Mouse (Mus musculus) cerebellum, adult 2 months (tissue): ENCODE results near the gene Sap18. TPM values are rescaled to one million over a fixed set of nuclear protein-coding genes. Genes with fewer than 3 reads are reported as not detected.

ENCODE experiments used
- DNase-seq, 2 experiments: peaks; one replicate each; pipeline ENCODE4 v3.0.0; 2021
- H3K27ac ChIP-seq: fragments of 200-500 bp; 2 replicates; pipeline ENCODE4 v1.5.1; 2012; ENCODE audit warnings: low read length, control low read depth, inconsistent platforms; ENCODE audit not compliant: insufficient read depth
- H3K27me3 ChIP-seq: fragments of 200-500 bp; 2 replicates; pipeline ENCODE4 v1.6.1; 2012; ENCODE audit warnings: inconsistent platforms, mild to moderate bottlenecking, low read length, moderate library complexity; ENCODE audit not compliant: control insufficient read depth, insufficient read depth
- H3K4me1 ChIP-seq: fragments of 200-500 bp; 2 replicates; pipeline ENCODE4 v1.6.1; 2011; ENCODE audit warnings: low read length; ENCODE audit not compliant: control insufficient read depth, insufficient read depth
- H3K4me3 ChIP-seq: fragments of 200-500 bp; replicated peaks from 2 replicates; pipeline ENCODE3; 2011; ENCODE audit warnings: mild to moderate bottlenecking, low read depth, low read length, control low read depth; ENCODE audit not compliant: insufficient read depth
- CTCF ChIP-seq: fragments of 200-500 bp; IDR thresholded peaks from 2 replicates; pipeline ENCODE4 v1.5.1; 2011; ENCODE audit warnings: low read depth, mild to moderate bottlenecking, control low read depth, low read length, moderate library complexity, borderline replicate concordance; ENCODE audit not compliant: insufficient read depth
- POLR2A ChIP-seq: fragments of 200-500 bp; IDR thresholded peaks from 2 replicates; pipeline ENCODE4 v1.6.1; 2011; ENCODE audit warnings: low read length, control low read depth, borderline replicate concordance; ENCODE audit not compliant: insufficient read depth
- WGBS: fragments of 180-500 bp; shearing (Covaris S2); methylation state at CpG from one replicate; pipeline ENCODE4 v1.1.7; 2018; 5-methylcytosine and 5-hydroxymethylcytosine counted together
- polyA plus RNA-seq: library from polyadenylated mRNA; depleted of rRNA; stranded (reverse); fragments of >200 nt; gene quantifications from 2 replicates; pipeline ENCODE4 v1.2.3, GENCODE M21; 2012

Gene Sap18
- polyA plus RNA-seq, 1 experiment = 25.5 TPM

DNA sequence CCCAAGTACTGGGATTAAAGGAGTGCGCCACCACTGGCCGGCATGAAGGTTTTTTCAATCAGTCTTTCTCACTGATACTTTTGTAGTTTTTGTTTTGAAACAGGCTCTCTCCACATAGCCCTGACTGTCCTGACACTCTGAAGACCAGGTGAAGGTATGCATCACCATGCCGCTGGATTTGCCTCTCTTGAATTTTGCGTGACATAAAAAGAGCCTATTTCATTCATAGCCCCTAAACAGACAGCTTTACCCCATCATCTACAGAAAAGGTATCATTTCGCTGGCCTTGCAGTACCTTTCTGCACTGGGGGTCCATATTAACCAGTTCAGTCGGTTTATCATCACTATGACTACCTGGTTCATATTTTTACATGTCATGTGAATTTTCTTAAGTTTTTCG lies 429 bp upstream of the Sap18 start:
- Histone ChIP-seq H3K27me3 (no peaks in the 10 kb centered on the region), H3K27ac (peak overlapping the region; percentile 14; the same call in 1 of the 2 replicates), H3K4me3 (peak overlapping the region; percentile 48), H3K4me1 (peaks cover 3% of the 10 kb centered on the region; the same call in 1 of the 2 replicates)
- TF ChIP-seq CTCF (no peak), POLR2A (no peak)
- 11% methylated on average over 7 of the region's 7 CpGs for WGBS
- peak in 1 of 2 experiments; percentile 35 for DNase-seq

DNA sequence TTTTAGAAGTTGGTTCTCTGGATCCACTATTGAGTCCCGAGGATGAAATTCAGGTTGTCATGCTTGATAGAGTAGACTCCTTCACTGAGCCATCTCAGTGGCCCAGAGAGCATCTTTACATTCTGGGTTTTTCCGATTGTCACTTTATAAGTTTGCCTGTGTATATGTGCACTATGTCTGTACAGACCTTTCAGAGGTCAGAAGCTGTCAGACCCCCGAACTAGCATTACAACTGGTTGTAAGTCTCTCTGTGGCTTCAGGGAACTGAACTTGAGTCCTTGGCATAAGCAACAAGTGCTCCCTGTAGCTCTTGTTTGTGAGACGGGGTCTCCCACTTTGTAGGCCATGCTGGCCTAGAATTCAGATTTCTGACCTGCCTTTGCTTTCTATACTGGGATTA lies 5.8 kb downstream of the Sap18 start:
- 83% methylated on average over 4 of the region's 4 CpGs for WGBS
- TF ChIP-seq POLR2A (no peak), CTCF (no peak)
- H3K4me3 ChIP-seq = no peak overlapping the region
- peaks cover 3% of the 10 kb centered on the region; the same call in 1 of the 2 replicates for H3K4me1 ChIP-seq
- H3K27ac ChIP-seq = no peak overlapping the region
- DNase-seq = no peak
- no peaks in the 10 kb centered on the region for H3K27me3 ChIP-seq

- TF ChIP-seq POLR2A = no peak
- peak; percentile 23; the same call in 1 of the 2 replicates for TF ChIP-seq CTCF
- Histone ChIP-seq H3K4me3 (no peak overlapping the region), H3K27ac (no peak overlapping the region), H3K27me3 (no peaks in the 10 kb centered on the region), H3K4me1 (no peaks in the 10 kb centered on the region)
- peak in 1 of 2 experiments; percentile 17 for DNase-seq
- WGBS = 54% methylated on average over 5 of the region's 5 CpGs
These were observed 10.6 kb downstream of the Sap18 start for GRCm38 (mm10) chr14:57808558-57808957.

DNA sequence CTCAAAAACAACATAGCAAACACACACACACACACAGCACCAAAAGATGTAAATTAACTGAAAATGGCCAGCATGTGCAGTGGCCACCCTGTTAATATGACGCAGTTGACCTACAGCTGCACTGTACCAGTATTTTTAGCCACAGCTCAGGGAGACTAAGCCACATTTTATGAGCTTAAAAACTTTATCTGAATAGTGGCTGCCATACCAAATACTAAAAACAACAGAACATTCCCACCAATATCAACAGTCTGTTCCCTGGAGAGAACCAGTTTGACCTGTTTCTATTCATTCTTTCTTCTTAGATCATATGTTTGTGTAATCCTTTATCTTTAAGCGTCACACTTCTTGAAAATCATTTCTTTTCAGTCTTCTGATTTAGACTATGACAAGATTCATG lies 12.9 kb downstream of the Sap18 start:
- Histone ChIP-seq H3K4me3 (no peak overlapping the region), H3K4me1 (no peaks in the 10 kb centered on the region), H3K27me3 (no peaks in the 10 kb centered on the region), H3K27ac (no peak overlapping the region)
- TF ChIP-seq CTCF (no peak), POLR2A (no peak)
- WGBS = 97% methylated on average over 2 of the region's 2 CpGs
- no peak for DNase-seq

- H3K27ac ChIP-seq = no peak overlapping the region
- no peaks in the 10 kb centered on the region for H3K27me3 ChIP-seq
- TF ChIP-seq POLR2A = no peak
- no peak for TF ChIP-seq CTCF
- WGBS = 94% methylated on average over 5 of the region's 5 CpGs
- H3K4me1 ChIP-seq = no peaks in the 10 kb centered on the region
- H3K4me3 ChIP-seq = no peak overlapping the region
- DNase-seq = no peak
These were observed 13.9 kb downstream of the Sap18 start for GRCm38 (mm10) chr14:57811844-57812243.

- WGBS = 73% methylated on average over 4 of the region's 4 CpGs
- DNase-seq = no peak
- no peaks in the 10 kb centered on the region for H3K27me3 ChIP-seq
- no peak for TF ChIP-seq CTCF
- no peak for TF ChIP-seq POLR2A
- no peak overlapping the region for H3K27ac ChIP-seq
- H3K4me1 ChIP-seq = no peaks in the 10 kb centered on the region
- H3K4me3 ChIP-seq = no peak overlapping the region
These were observed 22.9 kb downstream of the Sap18 start for GRCm38 (mm10) chr14:57820839-57821238.

- TF ChIP-seq CTCF (no peak), POLR2A (peak; percentile 78)
- H3K27ac ChIP-seq = peak within 1 kb of the TSS; percentile 56
- peak; percentile 89 to 91 for DNase-seq
- H3K4me1 ChIP-seq = peaks cover 3% of the 10 kb centered on the region; the same call in 1 of the 2 replicates
- H3K4me3 ChIP-seq = peak within 1 kb of the TSS; percentile 71
- H3K27me3 ChIP-seq = no peaks in the 10 kb centered on the region
- WGBS = under 1% methylated on average over 96 of the region's 96 CpGs
These were observed 28.1 kb downstream of the Sap18 start, which contains the start of the genes Ska3 and Mrpl57 for GRCm38 (mm10) chr14:57825788-57826751. Gene Ska3 (minus strand): TSS chr14:57826185. Gene Mrpl57 (plus strand): TSS chr14:57826234.
